Mouse (Mus musculus) hindbrain, embryonic 15.5 days (tissue): ENCODE measurements around the gene Mrps34. TPM values are rescaled to one million over a fixed set of nuclear protein-coding genes. Genes with fewer than 3 reads are reported as not detected.
A peak's percentile ranks its signal among the peaks of the same experiment; 100 is the strongest.
"Not testable (repeated sequence)": the region's sequence is repeated elsewhere in the genome, so short reads cannot be mapped to it uniquely, and the experiment has no call there.

Source experiments
- ATAC-seq: fragments of 200-750 bp; cut with Nextera tagmentation; 2 replicates; pipeline ENCODE4 v1.8.0; 2017; ENCODE audit warnings: low read depth, moderate number of reproducible peaks, moderate TSS enrichment; ENCODE audit not compliant: low FRiP score
- H3K27ac ChIP-seq: fragments of 300-500 bp; sonication (generic); replicated peaks from 2 replicates; pipeline ENCODE4 v1.5.1; 2015; ENCODE audit warnings: mild to moderate bottlenecking, inconsistent platforms
- H3K27me3 ChIP-seq: fragments of 300-500 bp; sonication (generic); 2 replicates; pipeline ENCODE4 v1.6.1; 2015; ENCODE audit warnings: control low read depth, inconsistent platforms
- H3K36me3 ChIP-seq: fragments of 300-500 bp; sonication (generic); 2 replicates; pipeline ENCODE4 v1.6.1; 2015; ENCODE audit warnings: control low read depth, inconsistent platforms
- H3K4me1 ChIP-seq: fragments of 300-500 bp; sonication (generic); replicated peaks from 2 replicates; pipeline ENCODE4 v1.6.1; 2015; ENCODE audit warnings: control low read depth, inconsistent platforms
- H3K4me2 ChIP-seq: fragments of 300-500 bp; sonication (generic); 2 replicates; pipeline ENCODE4 v1.6.1; 2015; ENCODE audit warnings: moderate library complexity, mild to moderate bottlenecking, inconsistent platforms
- H3K4me3 ChIP-seq: fragments of 300-500 bp; sonication (generic); 2 replicates; pipeline ENCODE4 v1.5.1; 2015; ENCODE audit warnings: mild to moderate bottlenecking, inconsistent platforms
- H3K9ac ChIP-seq: fragments of 300-500 bp; sonication (generic); 2 replicates; pipeline ENCODE4 v1.6.1; 2015; ENCODE audit warnings: inconsistent platforms
- H3K9me3 ChIP-seq: fragments of 300-500 bp; sonication (generic); 2 replicates; pipeline ENCODE4 v1.6.1; 2016; ENCODE audit warnings: control low read depth, inconsistent platforms
- WGBS: fragments of 180-500 bp; shearing (Covaris S2); methylation state at CpG from one replicate; pipeline ENCODE4 v1.1.7; 2015; 5-methylcytosine and 5-hydroxymethylcytosine counted together
- polyA plus RNA-seq: library from polyadenylated mRNA; unstranded; fragments of >200 nt; fragmentation: Nextera tagmentation; extraction: Ambion mirVana; gene quantifications from 2 replicates; pipeline ENCODE4 v1.2.1, GENCODE M21; 2015

The Mrps34 gene
- polyA plus RNA-seq, 1 experiment from 2014 or later = 80.1 TPM

- no peak for ATAC-seq
- H3K4me1 ChIP-seq = no peaks in the 10 kb centered on the region
- no peak overlapping the region for H3K27ac ChIP-seq
- H3K4me2 ChIP-seq = no peak overlapping the region
- no peaks in the 10 kb centered on the region for H3K27me3 ChIP-seq
- H3K9ac ChIP-seq = no peak overlapping the region
- H3K9me3 ChIP-seq = no peaks in the 10 kb centered on the region
- no peak overlapping the region for H3K4me3 ChIP-seq
- peaks cover 96% of the 10 kb centered on the region for H3K36me3 ChIP-seq
Observed at GRCm38 (mm10) chr17:24913984-24914383, 19.1 kb downstream of the Mrps34 start.

GRCm38 (mm10) chr17:24923246-24923645, 28.3 kb downstream of the Mrps34 start:
- H3K4me1 ChIP-seq = no peaks in the 10 kb centered on the region
- H3K9ac ChIP-seq = no peak overlapping the region
- 94% methylated on average over 1 of the region's 1 CpGs for WGBS
- H3K27ac ChIP-seq = no peak overlapping the region
- no peak for ATAC-seq
- no peaks in the 10 kb centered on the region for H3K27me3 ChIP-seq
- H3K4me3 ChIP-seq = no peak overlapping the region
- H3K4me2 ChIP-seq = no peak overlapping the region
- H3K36me3 ChIP-seq = peaks cover 75% of the 10 kb centered on the region
- H3K9me3 ChIP-seq = no peaks in the 10 kb centered on the region

- no peak overlapping the region for H3K4me2 ChIP-seq
- H3K27me3 ChIP-seq = no peaks in the 10 kb centered on the region
- H3K9me3 ChIP-seq = no peaks in the 10 kb centered on the region
- no peak overlapping the region for H3K4me3 ChIP-seq
- peaks cover 18% of the 10 kb centered on the region for H3K4me1 ChIP-seq
- H3K9ac ChIP-seq = no peak overlapping the region
- peaks cover 26% of the 10 kb centered on the region for H3K36me3 ChIP-seq
- ATAC-seq = no peak
- 100% methylated on average over 1 of the region's 1 CpGs for whole genome bisulfite sequencing
- no peak overlapping the region for H3K27ac ChIP-seq
Observed at GRCm38 (mm10) chr17:24929506-24929905, 34.6 kb downstream of the Mrps34 start.

- no peak for ATAC-seq
- no peak overlapping the region for H3K4me3 ChIP-seq
- H3K27me3 ChIP-seq = no peaks in the 10 kb centered on the region
- no peak overlapping the region for H3K9ac ChIP-seq
- H3K4me1 ChIP-seq = peaks cover 38% of the 10 kb centered on the region
- H3K4me2 ChIP-seq = no peak overlapping the region
- H3K9me3 ChIP-seq = no peaks in the 10 kb centered on the region
- 97% methylated on average over 4 of the region's 4 CpGs for WGBS
- no peak overlapping the region for H3K27ac ChIP-seq
- peaks cover 12% of the 10 kb centered on the region for H3K36me3 ChIP-seq
Observed at GRCm38 (mm10) chr17:24932431-24932830, 37.5 kb downstream of the Mrps34 start.

- Histone ChIP-seq H3K9ac (no peak overlapping the region), H3K27ac (no peak overlapping the region), H3K9me3 (no peaks in the 10 kb centered on the region), H3K27me3 (no peaks in the 10 kb centered on the region), H3K4me2 (no peak overlapping the region), H3K4me1 (peaks cover 40% of the 10 kb centered on the region), H3K36me3 (0 out of 2 replicates have a peak, but pooled peaks cover 7% of the 10 kb centered on the region), H3K4me3 (no peak overlapping the region)
- WGBS = 68% methylated on average over 4 of the region's 4 CpGs
- ATAC-seq = no peak
Observed at GRCm38 (mm10) chr17:24933163-24933562, 38.2 kb downstream of the Mrps34 start.

GRCm38 (mm10) chr17:24934926-24935325, 40.0 kb downstream of the Mrps34 start:
- peak overlapping the region; percentile 67 for H3K4me3 ChIP-seq
- no peaks in the 10 kb centered on the region for H3K9me3 ChIP-seq
- H3K9ac ChIP-seq = peak overlapping the region; percentile 66
- H3K4me2 ChIP-seq = peak overlapping the region; percentile 67
- no peaks in the 10 kb centered on the region for H3K27me3 ChIP-seq
- ATAC-seq = no peak
- H3K27ac ChIP-seq = no peak overlapping the region
- peaks cover 40% of the 10 kb centered on the region for H3K4me1 ChIP-seq
- 83% methylated on average over 4 of the region's 4 CpGs for WGBS
- H3K36me3 ChIP-seq = 0 out of 2 replicates have a peak, but pooled peaks cover 7% of the 10 kb centered on the region

GRCm38 (mm10) chr17:24935666-24936065, 40.8 kb downstream of the Mrps34 start:
- Histone ChIP-seq H3K36me3 (0 out of 2 replicates have a peak, but pooled peaks cover 7% of the 10 kb centered on the region), H3K27ac (no peak overlapping the region), H3K9ac (peak overlapping the region; percentile 66), H3K4me3 (peak overlapping the region; percentile 67), H3K9me3 (no peaks in the 10 kb centered on the region), H3K4me1 (peaks cover 40% of the 10 kb centered on the region), H3K27me3 (no peaks in the 10 kb centered on the region), H3K4me2 (peak overlapping the region; percentile 67)
- ATAC-seq = no peak

- H3K4me2 ChIP-seq = peak within 1 kb of the TSS; percentile 67
- no peaks in the 10 kb centered on the region for H3K9me3 ChIP-seq
- peak within 1 kb of the TSS; percentile 66 for H3K9ac ChIP-seq
- under 1% methylated on average over 76 of the region's 78 CpGs for WGBS
- peak within 1 kb of the TSS; percentile 67 for H3K4me3 ChIP-seq
- no peaks in the 10 kb centered on the region for H3K27me3 ChIP-seq
- H3K27ac ChIP-seq = peak within 1 kb of the TSS; percentile 92
- ATAC-seq = peak; percentile 98
- H3K36me3 ChIP-seq = 0 out of 2 replicates have a peak, but pooled peaks cover 4% of the 10 kb centered on the region
- H3K4me1 ChIP-seq = peaks cover 40% of the 10 kb centered on the region
Observed at GRCm38 (mm10) chr17:24936259-24937237, 41.6 kb downstream of the Mrps34 start, which contains the start of gene Mapk8ip3. TSS of gene Mapk8ip3 (minus strand) at chr17:24936977.

- no peaks in the 10 kb centered on the region for H3K36me3 ChIP-seq
- H3K4me2 ChIP-seq = peak overlapping the region; percentile 67
- WGBS = 47% methylated on average over 6 of the region's 6 CpGs
- no peaks in the 10 kb centered on the region for H3K9me3 ChIP-seq
- H3K4me3 ChIP-seq = peak overlapping the region; percentile 67
- H3K27me3 ChIP-seq = no peaks in the 10 kb centered on the region
- peak overlapping the region; percentile 92 for H3K27ac ChIP-seq
- no peak for ATAC-seq
- H3K9ac ChIP-seq = peak overlapping the region; percentile 66
- H3K4me1 ChIP-seq = peaks cover 40% of the 10 kb centered on the region
Observed at GRCm38 (mm10) chr17:24937266-24937665, 42.4 kb downstream of the Mrps34 start.

- H3K9ac ChIP-seq, H3K9me3 ChIP-seq, H3K27me3 ChIP-seq, H3K4me2 ChIP-seq, H3K4me3 ChIP-seq, H3K27ac ChIP-seq, H3K4me1 ChIP-seq: not testable (repeated sequence)
- H3K36me3 ChIP-seq = peaks cover 29% of the 10 kb centered on the region
- WGBS = 12% methylated on average over 2 of the region's 2 CpGs
- 0 out of 2 replicates have a peak, but pooled peaks have one; percentile 66 for ATAC-seq
Observed at GRCm38 (mm10) chr17:24942453-24942852, 47.5 kb downstream of the Mrps34 start.

- ATAC-seq = no peak
- Histone ChIP-seq H3K36me3 (peaks cover 35% of the 10 kb centered on the region), H3K9me3 (no peaks in the 10 kb centered on the region), H3K9ac (no peak overlapping the region), H3K27ac (no peak overlapping the region), H3K4me2 (no peak overlapping the region), H3K4me3 (no peak overlapping the region), H3K4me1 (no peaks in the 10 kb centered on the region), H3K27me3 (no peaks in the 10 kb centered on the region)
- WGBS = 88% methylated on average over 7 of the region's 7 CpGs
Observed at GRCm38 (mm10) chr17:24943036-24943435, 48.1 kb downstream of the Mrps34 start.

- not testable (repeated sequence) for H3K4me3 ChIP-seq, ATAC-seq, H3K27ac ChIP-seq, H3K9ac ChIP-seq, H3K4me2 ChIP-seq, H3K27me3 ChIP-seq, H3K9me3 ChIP-seq, H3K4me1 ChIP-seq
- H3K36me3 ChIP-seq = peaks cover 40% of the 10 kb centered on the region
- 89% methylated on average over 1 of the region's 1 CpGs for WGBS
Observed at GRCm38 (mm10) chr17:24943589-24943988, 48.7 kb downstream of the Mrps34 start.
